Mouse (Mus musculus): ENCODE measurements at regions not wholly inside any gene's neighbourhood (a gene's known extent, or its start where the extent isn't known, plus 50 kb on each side); places are given as distances from the start of the nearest gene placed in this dataset.

- DNase-seq, result no peak
These were observed 599.2 kb downstream of the Pard3 start for GRCm38 (mm10) chr8:127662776-127663499.

GRCm38 (mm10) chr8:127666606-127667005, 602.9 kb downstream of the Pard3 start:
- DNase-seq, result peak; percentile 5

GRCm38 (mm10) chr8:127668991-127669390, 605.3 kb downstream of the Pard3 start:
- no peak for DNase-seq

GRCm38 (mm10) chr8:127674063-127674462, 610.4 kb downstream of the Pard3 start:
- DNase-seq, result peak; percentile 11

- peak; percentile 19 for DNase-seq
These were observed 611.7 kb downstream of the Pard3 start for GRCm38 (mm10) chr8:127675377-127675776.

- peak; percentile 3 for DNase-seq
These were observed 616.5 kb downstream of the Pard3 start for GRCm38 (mm10) chr8:127680205-127680604.

GRCm38 (mm10) chr8:127684213-127684612, 620.5 kb downstream of the Pard3 start:
- no peak for DNase-seq

- no peak for DNase-seq
These were observed 627.1 kb downstream of the Pard3 start for GRCm38 (mm10) chr8:127690792-127691191.

- no peak for DNase-seq
These were observed 634.7 kb downstream of the Pard3 start for GRCm38 (mm10) chr8:127698404-127698803.

- DNase-seq, result no peak
These were observed 640.7 kb downstream of the Pard3 start for GRCm38 (mm10) chr8:127704406-127704805.

GRCm38 (mm10) chr8:127706051-127706835, 642.5 kb downstream of the Pard3 start:
- peak; percentile 52 for DNase-seq

GRCm38 (mm10) chr8:127709439-127709838, 645.7 kb downstream of the Pard3 start:
- DNase-seq, result no peak

- no peak for DNase-seq
These were observed 643.3 kb upstream of the Nrp1 start for GRCm38 (mm10) chr8:127715097-127715496.

GRCm38 (mm10) chr8:127717969-127718368, 640.4 kb upstream of the Nrp1 start:
- DNase-seq, result no peak

GRCm38 (mm10) chr8:127719881-127720280, 638.5 kb upstream of the Nrp1 start:
- peak; percentile 21 for DNase-seq

- DNase-seq, result peak; percentile 23
These were observed 637.7 kb upstream of the Nrp1 start for GRCm38 (mm10) chr8:127720593-127721290.

- DNase-seq, result no peak
These were observed 636.8 kb upstream of the Nrp1 start for GRCm38 (mm10) chr8:127721624-127722023.

- DNase-seq, result no peak
These were observed 624.3 kb upstream of the Nrp1 start for GRCm38 (mm10) chr8:127734059-127734458.

- DNase-seq, result no peak
These were observed 616.2 kb upstream of the Nrp1 start for GRCm38 (mm10) chr8:127742236-127742635.

GRCm38 (mm10) chr8:127745221-127745620, 613.2 kb upstream of the Nrp1 start:
- no peak for DNase-seq

GRCm38 (mm10) chr8:127746456-127746855, 611.9 kb upstream of the Nrp1 start:
- no peak for DNase-seq

- no peak for DNase-seq
These were observed 605.5 kb upstream of the Nrp1 start for GRCm38 (mm10) chr8:127752871-127753270.

GRCm38 (mm10) chr8:127753793-127754565, 604.4 kb upstream of the Nrp1 start:
- DNase-seq, result peak; percentile 43
